Mouse (Mus musculus) c-Kit-positive CD71-positive TER-119-positive erythroid progenitor cells, embryonic 14.5 days (primary cell): ENCODE data around the gene Hpn.
A peak's percentile ranks its signal among the peaks of the same experiment; 100 is the strongest.

ENCODE experiments used
- DNase-seq: peaks from one replicate; pipeline ENCODE4 v3.0.0-alpha.2; 2013; ENCODE audit warnings: low spot score

Gene Hpn

DNA sequence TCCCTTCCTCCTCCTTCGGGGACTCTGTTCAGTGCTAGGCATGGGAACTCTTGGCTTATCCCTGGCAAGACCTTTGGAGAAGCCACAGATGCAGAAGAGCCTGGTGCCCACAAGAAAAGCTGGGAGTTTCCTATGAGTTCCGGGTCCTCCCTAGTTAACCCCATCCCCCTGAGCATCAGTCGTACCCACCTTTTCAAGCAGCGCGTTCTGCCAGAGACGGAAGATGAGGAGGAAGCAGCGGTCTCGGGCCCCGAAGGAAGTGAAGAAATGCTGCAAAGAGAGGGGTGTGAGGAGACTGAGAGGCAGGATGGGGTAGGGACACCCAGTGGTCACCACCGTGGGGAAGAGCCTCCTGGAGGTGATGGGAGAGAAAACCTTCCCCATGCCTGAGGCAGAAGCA, 25.9 kb upstream of the Hpn start:
- no peak for DNase-seq

DNA sequence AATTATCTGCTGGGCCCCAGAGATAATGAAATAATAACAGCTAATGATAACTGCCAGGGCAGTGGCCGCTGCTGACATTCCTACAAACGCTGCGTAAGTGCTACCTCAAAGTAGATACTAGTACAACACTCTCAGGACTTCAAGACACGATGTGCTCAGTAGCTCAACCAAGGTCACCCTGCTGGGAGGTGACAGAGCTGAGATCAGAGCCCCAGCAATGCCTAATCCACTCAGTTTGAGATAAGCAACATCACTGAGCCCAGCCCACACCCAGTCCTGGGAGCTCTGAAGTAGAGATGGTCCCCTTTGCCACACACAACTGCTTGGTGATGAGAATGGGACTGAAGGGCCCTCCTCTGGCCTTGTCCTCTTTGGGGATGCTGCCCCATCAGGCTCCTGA, 25.2 kb upstream of the Hpn start:
- no peak for DNase-seq

DNA sequence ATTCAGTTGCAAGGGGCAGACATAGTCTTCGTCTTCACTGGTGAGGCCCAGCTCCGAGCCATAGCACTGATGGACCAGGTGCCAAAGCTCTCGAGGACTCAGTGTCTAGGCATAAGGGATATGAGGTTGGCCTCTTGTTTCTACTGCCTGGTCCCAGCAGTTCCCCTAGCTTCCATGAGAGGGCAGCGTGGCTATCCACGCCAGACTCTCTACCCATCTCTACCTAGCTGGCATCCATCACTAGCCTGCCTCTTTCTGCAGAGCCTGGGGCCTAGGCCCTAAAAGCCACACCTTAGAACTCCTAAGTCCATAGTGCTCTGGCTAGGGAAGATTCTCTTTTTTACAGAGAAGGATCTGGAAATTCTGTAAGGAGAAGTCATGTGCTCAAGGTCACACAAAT, 24.7 kb upstream of the Hpn start:
- DNase-seq, result no peak

DNA sequence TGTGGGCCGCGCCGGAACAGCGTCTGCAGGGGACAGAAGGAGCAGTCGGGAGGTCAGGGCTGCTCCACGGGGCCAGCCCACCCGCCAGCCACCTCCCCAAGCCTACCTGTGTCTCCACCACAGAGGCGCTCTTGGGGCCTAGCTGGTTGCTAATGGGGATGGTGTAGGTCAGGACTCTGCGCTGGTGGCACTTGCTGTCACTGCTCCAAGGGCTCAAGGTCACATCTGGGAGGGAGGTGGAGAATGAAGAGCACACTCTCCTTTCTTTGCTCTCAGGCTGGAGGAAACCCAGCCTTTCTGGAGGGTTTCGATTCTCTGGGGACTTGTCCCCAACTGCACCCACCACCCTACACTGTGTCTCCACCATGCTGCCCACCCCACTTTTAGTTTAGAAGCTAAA, 20.6 kb upstream of the Hpn start:
- DNase-seq, result no peak

- no peak for DNase-seq
These were observed 16.8 kb upstream of the Hpn start for GRCm38 (mm10) chr7:31131866-31132265.

DNA sequence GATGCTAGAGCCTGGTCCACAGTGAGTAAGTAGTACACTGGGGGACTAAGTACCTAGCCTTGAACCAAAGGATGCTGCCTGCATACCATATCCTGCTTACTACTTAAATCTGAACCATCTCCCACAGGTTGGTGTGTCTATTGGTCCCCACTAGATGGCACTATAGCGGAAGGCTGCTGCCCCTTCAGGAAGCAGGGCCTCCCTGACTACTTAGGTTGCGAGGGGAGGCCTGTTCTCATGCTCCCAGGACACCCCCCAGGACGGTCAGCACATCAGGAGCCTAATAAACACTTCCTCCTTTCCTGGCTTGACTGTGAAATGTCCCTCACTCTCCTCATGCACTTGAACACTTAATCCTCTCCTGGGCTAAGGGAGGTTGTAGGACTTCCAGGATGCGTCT, 15.8 kb upstream of the Hpn start:
- DNase-seq, result peak; percentile 36

DNA sequence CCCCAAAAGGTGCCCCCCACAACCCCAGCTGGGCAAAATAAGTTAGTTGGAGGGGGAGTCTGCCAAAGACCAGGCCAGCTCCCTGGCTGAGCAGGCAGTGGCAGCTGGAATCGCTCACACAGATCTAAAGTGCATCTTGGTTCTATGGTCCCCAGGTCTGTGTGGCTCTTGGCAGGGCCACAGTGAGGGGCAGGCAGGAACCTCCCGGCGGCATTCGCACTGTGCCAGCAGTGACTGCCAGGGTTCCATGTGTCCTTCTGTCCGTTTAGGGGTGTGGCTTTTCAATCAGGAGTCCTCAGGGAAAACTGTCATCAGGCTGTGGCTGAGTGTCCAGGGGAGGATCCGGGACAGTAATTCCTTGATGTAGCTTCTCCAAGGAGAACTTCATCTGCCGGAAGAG, 15.1 kb upstream of the Hpn start:
- no peak for DNase-seq

DNA sequence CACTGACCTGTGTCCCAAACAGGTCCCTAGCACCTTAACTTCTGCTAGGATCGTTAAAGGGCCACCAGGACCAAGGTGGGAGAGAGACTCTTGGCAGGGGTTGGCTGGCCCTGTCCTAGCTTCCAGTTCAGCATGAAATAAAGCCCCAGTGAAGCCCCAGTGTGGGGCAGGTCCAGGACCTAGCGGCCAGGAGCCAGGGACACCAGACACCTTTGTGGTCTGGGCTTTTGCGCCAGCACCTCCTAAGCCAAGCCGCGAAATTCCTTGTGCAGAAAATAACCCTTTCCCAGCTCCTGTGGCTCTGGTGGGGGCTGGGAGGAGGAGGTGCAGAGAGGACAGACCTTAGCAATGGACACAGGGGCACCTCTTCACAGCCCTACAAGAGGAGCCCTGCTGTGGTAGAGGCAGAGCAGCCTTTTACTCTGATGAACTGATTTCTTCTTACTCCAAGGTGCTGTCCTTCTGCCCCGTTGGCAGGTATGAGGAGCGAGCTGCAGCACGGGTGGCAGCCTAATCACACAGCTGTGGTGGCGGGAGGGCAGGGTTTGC, 13.1 kb upstream of the Hpn start:
- no peak for DNase-seq

DNA sequence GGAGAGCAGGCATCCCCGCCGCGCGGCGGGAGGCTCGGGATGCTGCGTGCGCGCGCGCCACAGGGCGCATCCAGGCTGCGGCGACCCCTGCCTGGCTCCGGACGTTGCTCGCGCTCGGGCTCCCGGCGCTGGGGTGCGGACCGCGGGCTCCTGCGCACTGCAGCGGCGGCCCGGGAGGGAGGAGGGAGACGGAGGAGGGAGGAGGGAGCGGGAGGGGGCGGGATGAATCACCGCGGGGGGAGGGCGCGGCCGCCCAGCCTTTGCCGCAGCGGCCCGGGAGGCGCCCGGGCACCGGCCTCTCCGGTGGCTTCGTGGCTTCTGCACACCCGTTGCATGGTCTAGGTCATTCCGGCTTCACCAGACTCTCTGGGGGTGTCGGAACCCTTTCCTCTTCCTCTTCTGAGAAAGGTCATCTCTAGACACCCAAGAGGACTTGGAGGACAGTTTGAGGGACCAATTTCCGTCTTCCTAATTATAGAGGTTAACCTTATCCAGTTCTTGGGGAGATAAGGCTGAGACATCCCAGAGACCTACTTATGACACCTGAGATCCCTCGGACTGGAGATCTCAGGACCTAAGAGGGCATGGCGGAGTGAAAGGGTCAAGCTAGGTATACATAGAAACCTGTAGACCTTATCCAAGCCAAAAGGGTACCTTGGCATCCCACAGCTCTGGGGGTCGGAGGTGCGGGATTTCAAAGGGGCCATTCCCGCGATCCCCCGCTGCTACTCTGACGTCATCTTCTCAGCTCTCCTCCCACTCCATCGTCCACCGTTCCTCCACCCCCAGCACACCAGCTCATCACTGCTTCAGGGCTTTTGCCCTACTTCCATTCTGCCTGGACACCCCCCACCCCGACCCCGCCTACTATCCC, 12.0 kb upstream of the Hpn start, which contains the start of gene Scn1b:
Gene Scn1b (minus strand): TSS at position 153 of the 874 bp plus-strand sequence.
- DNase-seq, result no peak

DNA sequence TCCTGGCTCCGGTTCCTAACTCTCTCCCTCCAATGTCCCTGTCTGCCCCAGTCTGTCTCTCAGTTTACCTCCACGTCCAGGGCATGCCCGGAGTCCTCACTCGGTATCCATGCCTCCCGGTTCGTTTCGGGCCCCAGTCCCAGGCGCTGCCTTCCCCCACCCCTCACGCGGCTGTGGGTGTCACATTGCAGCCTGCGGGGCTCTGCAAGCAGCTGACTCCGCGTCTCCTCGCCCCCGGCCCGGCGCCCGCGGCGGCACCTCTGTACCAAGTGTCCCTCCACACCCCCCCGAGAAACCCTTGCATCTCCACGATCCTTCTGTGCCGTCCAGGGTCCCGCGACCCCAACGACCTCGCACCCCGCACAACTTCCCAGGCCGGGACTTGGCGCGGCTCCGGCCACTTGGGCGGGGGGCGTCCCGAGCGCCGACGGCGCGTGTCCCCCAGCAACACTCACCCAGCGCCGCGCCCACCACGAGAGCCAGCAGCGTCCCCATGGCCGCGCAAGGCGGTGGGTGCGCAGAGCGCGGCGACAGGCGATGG, 11.2 kb upstream of the Hpn start:
- DNase-seq, result no peak

GRCm38 (mm10) chr7:31125116-31125515, 10.0 kb upstream of the Hpn start:
- no peak for DNase-seq

DNA sequence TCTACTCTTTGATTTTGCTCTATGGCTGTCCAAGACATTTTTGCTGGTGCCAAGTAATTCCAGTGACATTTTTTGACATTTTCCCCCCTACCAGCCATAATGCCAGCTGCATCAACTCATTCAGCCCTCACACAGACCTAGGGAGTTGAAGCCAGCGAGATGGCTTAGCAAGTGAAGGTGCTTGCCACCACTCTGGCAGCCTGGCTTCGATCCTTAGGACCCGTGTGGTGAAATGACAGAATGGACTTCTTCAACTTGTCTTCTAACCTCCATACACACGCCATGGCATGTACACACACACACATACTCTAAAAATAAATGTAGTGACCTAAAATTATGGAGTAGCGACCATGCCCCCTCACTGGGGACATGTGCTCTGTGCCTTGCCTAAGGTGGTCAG, 9.3 kb upstream of the Hpn start:
- DNase-seq, result no peak

- no peak for DNase-seq
These were observed 8.6 kb upstream of the Hpn start for GRCm38 (mm10) chr7:31123697-31124096.

DNA sequence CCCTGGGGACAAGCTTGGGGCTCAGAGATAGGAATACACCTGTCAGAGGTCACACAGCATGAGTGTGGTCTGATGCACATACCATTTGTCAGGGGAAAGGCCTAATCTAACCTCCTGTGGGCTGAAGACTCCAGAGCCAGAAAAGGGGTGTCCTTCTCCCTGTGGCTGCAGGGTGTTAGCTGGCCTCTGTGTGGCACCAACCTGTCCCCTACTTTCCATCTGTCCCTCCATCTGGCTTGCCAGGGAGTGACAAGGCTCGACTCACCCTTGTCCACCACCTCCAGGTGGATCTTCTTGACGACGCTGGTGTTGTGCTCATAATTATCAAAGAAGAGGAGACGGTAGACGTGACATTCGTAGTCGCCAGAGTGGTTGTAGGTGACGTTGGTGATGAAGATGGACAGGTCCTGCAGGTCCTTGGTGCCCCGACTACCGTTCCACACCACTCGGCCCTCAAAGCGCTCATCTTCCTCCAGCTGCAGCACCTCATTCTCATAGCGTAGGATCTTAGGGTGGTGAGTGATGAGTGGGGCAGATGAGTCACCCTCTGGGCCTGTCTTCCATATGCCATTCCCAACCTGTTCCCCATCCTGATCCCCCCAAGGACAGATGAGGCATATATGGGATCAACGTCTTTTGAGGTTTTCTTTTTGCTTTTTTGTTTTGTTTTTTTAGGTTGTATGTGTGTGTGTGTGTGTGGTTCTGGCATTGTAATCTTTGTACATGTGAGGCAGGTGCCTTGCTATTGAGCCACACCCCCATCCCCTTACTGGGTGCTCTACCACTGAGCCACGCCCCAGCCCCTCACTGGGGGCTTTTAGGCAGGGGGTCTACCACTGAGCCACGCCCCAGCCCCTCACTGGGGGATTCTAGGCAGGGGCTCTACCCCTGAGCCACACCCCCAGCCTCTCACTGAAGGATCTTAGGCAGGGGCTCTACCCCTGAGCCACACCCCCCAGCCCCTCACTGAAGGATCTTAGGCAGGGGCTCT, 7.8 kb upstream of the Hpn start:
- no peak for DNase-seq

GRCm38 (mm10) chr7:31119556-31119955, 4.5 kb upstream of the Hpn start:
- no peak for DNase-seq

- DNase-seq, result no peak
These were observed 3.4 kb upstream of the Hpn start for GRCm38 (mm10) chr7:31118486-31118885.

DNA sequence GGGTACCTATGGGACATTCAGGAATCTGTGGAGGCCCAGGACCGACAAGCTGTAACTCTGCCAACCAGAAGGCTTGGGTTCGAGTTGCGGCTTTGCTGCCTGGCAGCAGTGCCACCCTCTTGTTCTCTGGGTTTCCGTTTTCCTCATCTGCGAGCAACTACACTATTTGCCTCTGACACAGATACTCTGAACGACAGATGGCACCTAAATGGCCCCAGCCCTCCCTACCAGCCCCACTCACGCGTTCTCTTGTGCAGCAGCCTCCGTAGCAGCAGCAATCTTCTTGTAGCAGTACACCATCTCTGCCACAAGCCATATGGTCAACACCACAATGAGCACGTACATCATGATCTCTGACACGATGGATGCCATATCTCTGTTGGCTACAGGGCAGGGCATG, 2.4 kb upstream of the Hpn start:
- DNase-seq, result no peak

DNA sequence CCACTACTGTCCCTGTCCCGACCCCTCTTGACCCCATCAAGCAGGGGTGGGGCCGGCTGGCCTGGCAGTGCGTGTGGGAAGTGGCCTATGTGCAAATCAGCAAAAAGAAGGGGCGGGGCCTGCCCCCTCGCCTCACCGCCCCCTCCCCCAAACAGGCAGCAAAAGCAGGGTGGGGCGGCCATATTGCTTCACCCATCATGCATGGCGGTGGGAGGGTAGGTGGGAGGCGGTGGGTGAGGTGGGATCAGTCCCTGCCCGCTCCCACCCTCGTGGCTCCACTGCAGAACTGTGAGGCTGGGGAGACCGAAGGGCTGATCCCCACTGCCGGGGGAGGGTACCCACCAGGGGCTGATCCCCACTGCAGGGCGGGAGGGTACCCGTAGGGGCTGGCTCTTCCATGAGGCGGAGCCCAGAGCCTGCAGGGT, 1.6 kb upstream of the Hpn start:
- no peak for DNase-seq

DNA sequence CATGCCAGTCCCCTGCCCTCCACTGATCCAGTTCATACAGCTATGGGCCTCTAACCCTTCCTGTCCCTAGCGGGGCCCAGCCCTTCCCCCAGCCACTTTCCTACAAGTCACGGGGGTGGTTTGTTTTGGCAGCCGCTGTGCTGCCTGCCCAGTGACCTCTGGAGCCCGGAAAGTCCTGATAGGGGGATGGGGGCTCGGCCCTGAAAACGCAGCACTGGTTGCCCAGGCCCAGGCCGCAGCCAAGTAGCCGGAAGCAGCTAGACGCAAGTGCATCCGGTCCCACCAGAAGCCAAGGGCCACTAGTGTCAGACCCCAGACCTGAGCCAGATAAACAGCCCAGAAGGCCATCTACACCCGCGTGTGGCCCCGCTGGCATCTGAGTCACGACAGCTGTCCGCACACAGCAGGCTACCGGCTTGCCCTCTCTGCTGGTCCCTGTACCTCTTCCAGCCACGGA, 525 bp upstream of the Hpn start:
- DNase-seq, result no peak

DNA sequence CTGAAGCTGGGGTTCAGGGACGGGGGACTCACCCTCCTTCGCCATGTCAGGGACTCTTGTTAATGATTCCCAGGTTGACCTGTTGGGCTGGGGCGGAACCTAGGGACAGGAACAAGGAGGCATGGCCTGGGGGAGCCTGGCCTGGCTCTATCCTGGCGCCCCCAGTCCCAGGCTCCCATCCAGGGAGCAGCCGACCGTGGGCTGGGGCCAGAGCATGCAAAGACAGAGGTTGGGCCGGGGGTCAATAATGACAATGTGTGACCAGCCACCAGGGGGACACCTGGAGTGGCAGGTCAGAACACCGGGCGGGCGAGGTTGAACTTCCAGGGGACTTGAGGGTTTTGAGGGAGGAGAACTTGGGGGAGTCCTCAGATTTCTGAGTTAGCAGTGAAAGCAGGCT, 444 bp downstream of the Hpn start:
- DNase-seq, result no peak

- DNase-seq, result no peak
These were observed 1.3 kb downstream of the Hpn start for GRCm38 (mm10) chr7:31113800-31114199.

- no peak for DNase-seq
These were observed 3.1 kb downstream of the Hpn start for GRCm38 (mm10) chr7:31112036-31112435.
